Mouse (Mus musculus): ENCODE results near the gene Fgf2. TPM values are rescaled to one million over a fixed set of nuclear protein-coding genes. Genes with fewer than 3 reads are reported as not detected.
A peak's percentile ranks its signal among the peaks of the same experiment; 100 is the strongest.

Fgf2 gene
- total RNA-seq (2021), result 1 to 10 TPM; 1.9 to 4.4 TPM

GRCm38 (mm10) chr3:37348221-37349165, at the start of gene Fgf2:
Gene Fgf2, plus strand, starts transcription at chr3:37348346.
- intact Hi-C loops (cut with DNase I), result loop anchor here (5.0 kb wide), 1 partner anchor 64 kb away; no protein-coding TSS in a partner anchor
- peak; percentile 8 to 47 for DNase-seq (ENCODE audit: extremely low spot score in 1 of 2, low spot score in 2 of 2)

- DNase-seq (ENCODE audit: extremely low spot score in 1 of 2, low spot score in 2 of 2), result no peak
- intact Hi-C loops (cut with DNase I), result no loop called here
Observed at GRCm38 (mm10) chr3:37299470-37299869, 48.7 kb upstream of the Fgf2 start.

GRCm38 (mm10) chr3:37302685-37303084, 45.5 kb upstream of the Fgf2 start:
- intact Hi-C loops (cut with DNase I), result no loop called here

GRCm38 (mm10) chr3:37303392-37304139, 44.6 kb upstream of the Fgf2 start:
- intact Hi-C loops (cut with DNase I), result no loop called here
- no peak for DNase-seq (ENCODE audit: extremely low spot score in 1 of 2, low spot score in 2 of 2)

More at GRCm38 (mm10) chr3:37302685-37303084, 45.5 kb upstream of the Fgf2 start:
- peak in 1 of 2 experiments; percentile 45 for DNase-seq (ENCODE audit: extremely low spot score in 1 of 2, low spot score in 2 of 2)

- intact Hi-C loops (cut with DNase I), result loop anchor here (5.0 kb wide), 1 partner anchor 105 kb away; the partner anchor contains the start of gene Spata5
- DNase-seq (ENCODE audit: extremely low spot score in 1 of 2, low spot score in 2 of 2), result peak in 1 of 2 experiments; percentile 22
Observed at GRCm38 (mm10) chr3:37311897-37312369, 36.2 kb upstream of the Fgf2 start.

GRCm38 (mm10) chr3:37312370-37312941, 35.7 kb upstream of the Fgf2 start, which contains the start of the genes Bbs12 and Cetn4:
Gene Bbs12, plus strand, starts transcription at chr3:37312554.
Gene Cetn4, minus strand, starts transcription at chr3:37312708.
- intact Hi-C loops (cut with DNase I), result loop anchor here (5.0 kb wide), 1 partner anchor 105 kb away; the partner anchor contains the start of gene Spata5
- peak; percentile 96 to 97 for DNase-seq (ENCODE audit: extremely low spot score in 1 of 2, low spot score in 2 of 2)

GRCm38 (mm10) chr3:37313371-37313770, 34.8 kb upstream of the Fgf2 start:
- intact Hi-C loops (cut with DNase I), result loop anchor here (5.0 kb wide), 1 partner anchor 104 kb away; the partner anchor contains the start of gene Spata5
- no peak for DNase-seq (ENCODE audit: extremely low spot score in 1 of 2, low spot score in 2 of 2)

- intact Hi-C loops (cut with DNase I), result no loop called here
Observed at GRCm38 (mm10) chr3:37316233-37316632, 31.9 kb upstream of the Fgf2 start.

GRCm38 (mm10) chr3:37324310-37324709, 23.8 kb upstream of the Fgf2 start:
- intact Hi-C loops (cut with DNase I), result loop anchor here (5.0 kb wide), 1 partner anchor 88 kb away; no protein-coding TSS in a partner anchor
- no peak for DNase-seq (ENCODE audit: extremely low spot score in 1 of 2, low spot score in 2 of 2)

More at GRCm38 (mm10) chr3:37316233-37316632, 31.9 kb upstream of the Fgf2 start:
- DNase-seq (ENCODE audit: extremely low spot score in 1 of 2, low spot score in 2 of 2), result no peak

- no peak for DNase-seq (ENCODE audit: extremely low spot score in 1 of 2, low spot score in 2 of 2)
- intact Hi-C loops (cut with DNase I), result no loop called here
Observed at GRCm38 (mm10) chr3:37325317-37326112, 22.6 kb upstream of the Fgf2 start.

- intact Hi-C loops (cut with DNase I), result no loop called here
- DNase-seq (ENCODE audit: extremely low spot score in 1 of 2, low spot score in 2 of 2), result no peak
Observed at GRCm38 (mm10) chr3:37326627-37327026, 21.5 kb upstream of the Fgf2 start.

GRCm38 (mm10) chr3:37328489-37328888, 19.7 kb upstream of the Fgf2 start:
- intact Hi-C loops (cut with DNase I), result no loop called here

GRCm38 (mm10) chr3:37329963-37330362, 18.2 kb upstream of the Fgf2 start:
- intact Hi-C loops (cut with DNase I), result no loop called here

More at GRCm38 (mm10) chr3:37328489-37328888, 19.7 kb upstream of the Fgf2 start:
- DNase-seq (ENCODE audit: extremely low spot score in 1 of 2, low spot score in 2 of 2), result no peak

GRCm38 (mm10) chr3:37331999-37332449, 16.1 kb upstream of the Fgf2 start:
- intact Hi-C loops (cut with DNase I), result no loop called here
- no peak for DNase-seq (ENCODE audit: extremely low spot score in 1 of 2, low spot score in 2 of 2)

More at GRCm38 (mm10) chr3:37329963-37330362, 18.2 kb upstream of the Fgf2 start:
- DNase-seq (ENCODE audit: extremely low spot score in 1 of 2, low spot score in 2 of 2), result no peak

GRCm38 (mm10) chr3:37334053-37334452, 14.1 kb upstream of the Fgf2 start:
- intact Hi-C loops (cut with DNase I), result no loop called here
- no peak for DNase-seq (ENCODE audit: extremely low spot score in 1 of 2, low spot score in 2 of 2)

GRCm38 (mm10) chr3:37341110-37341509, 7.0 kb upstream of the Fgf2 start:
- intact Hi-C loops (cut with DNase I), result no loop called here
- peak in 1 of 2 experiments; percentile 27 for DNase-seq (ENCODE audit: extremely low spot score in 1 of 2, low spot score in 2 of 2)

- DNase-seq (ENCODE audit: extremely low spot score in 1 of 2, low spot score in 2 of 2), result no peak
- intact Hi-C loops (cut with DNase I), result no loop called here
Observed at GRCm38 (mm10) chr3:37342811-37343210, 5.3 kb upstream of the Fgf2 start.

- DNase-seq (ENCODE audit: extremely low spot score in 1 of 2, low spot score in 2 of 2), result no peak
- intact Hi-C loops (cut with DNase I), result loop anchor here (5.0 kb wide), 1 partner anchor 65 kb away; no protein-coding TSS in a partner anchor
Observed at GRCm38 (mm10) chr3:37347671-37348070, 475 bp upstream of the Fgf2 start.
